Mouse (Mus musculus) bone marrow, adult 2 months (tissue): Measurements from ENCODE around the gene Slc25a51.
"Not testable (repeated sequence)": the region's sequence is repeated elsewhere in the genome, so short reads cannot be mapped to it uniquely, and the experiment has no call there.

Source experiments
- CTCF ChIP-seq: fragments of 200-500 bp; IDR thresholded peaks from 2 replicates; pipeline ENCODE4 v1.5.1; 2011; ENCODE audit warnings: low read length, control low read depth; ENCODE audit not compliant: control insufficient read depth, insufficient read depth
- POLR2A ChIP-seq: fragments of 200-500 bp; IDR thresholded peaks from 2 replicates; pipeline ENCODE4 v1.6.1; 2011; ENCODE audit warnings: low read depth, mild to moderate bottlenecking, control low read depth, low read length, borderline replicate concordance; ENCODE audit not compliant: control insufficient read depth

DNA sequence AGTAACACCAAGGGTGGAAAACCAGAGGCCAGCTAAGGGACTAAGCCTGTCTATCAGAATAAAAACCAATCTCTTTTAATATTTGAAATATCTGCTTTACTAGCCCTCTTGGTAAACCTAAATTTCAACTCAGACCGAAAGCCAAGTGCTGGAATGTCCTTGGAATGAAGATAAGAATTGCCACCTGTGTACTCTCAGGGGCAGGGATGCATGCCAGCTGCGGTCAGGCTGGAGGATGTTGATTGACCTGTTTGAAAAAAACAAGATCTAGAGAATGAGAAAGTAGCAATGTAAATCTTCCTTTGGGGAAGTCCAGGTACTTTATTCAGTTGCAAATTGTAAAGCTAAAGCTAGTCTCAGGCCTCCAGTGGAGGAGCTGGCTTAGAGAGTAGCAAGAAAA is 26.4 kb downstream of the Slc25a51 start:
- TF ChIP-seq POLR2A, CTCF: not testable (repeated sequence)
